Mouse (Mus musculus) urinary bladder, postnatal 14 days (tissue): ENCODE data around the gene Fam13a.

ENCODE experiments used
- DNase-seq: peaks from one replicate; pipeline ENCODE4 v3.0.0; 2021; ENCODE audit warnings: low spot score

The Fam13a gene

GRCm38 (mm10) chr6:58933189-58933913 lies 91.0 kb downstream of the Fam13a start:
- DNase-seq, result no peak

- no peak for DNase-seq
These were observed 91.7 kb downstream of the Fam13a start for GRCm38 (mm10) chr6:58932515-58933188.

DNA sequence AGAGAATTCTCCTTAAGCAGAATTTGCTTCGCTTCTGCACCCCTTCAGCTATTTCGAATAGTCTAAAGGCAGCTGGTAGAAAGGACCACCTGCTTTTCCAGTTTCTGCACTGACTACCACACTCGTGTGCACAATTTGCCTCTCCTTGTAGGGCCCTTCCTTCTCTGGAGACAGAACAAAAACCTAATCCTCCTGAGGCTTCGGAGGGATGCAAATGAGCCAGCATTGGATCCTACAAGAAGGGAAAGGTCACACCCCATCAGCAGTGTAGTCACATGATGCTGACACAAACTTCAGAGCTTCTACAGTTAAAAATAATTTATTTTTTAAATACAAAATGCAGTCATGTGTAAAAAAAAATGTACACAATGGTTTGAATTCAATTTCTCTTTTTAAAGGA lies 93.2 kb downstream of the Fam13a start:
- no peak for DNase-seq

DNA sequence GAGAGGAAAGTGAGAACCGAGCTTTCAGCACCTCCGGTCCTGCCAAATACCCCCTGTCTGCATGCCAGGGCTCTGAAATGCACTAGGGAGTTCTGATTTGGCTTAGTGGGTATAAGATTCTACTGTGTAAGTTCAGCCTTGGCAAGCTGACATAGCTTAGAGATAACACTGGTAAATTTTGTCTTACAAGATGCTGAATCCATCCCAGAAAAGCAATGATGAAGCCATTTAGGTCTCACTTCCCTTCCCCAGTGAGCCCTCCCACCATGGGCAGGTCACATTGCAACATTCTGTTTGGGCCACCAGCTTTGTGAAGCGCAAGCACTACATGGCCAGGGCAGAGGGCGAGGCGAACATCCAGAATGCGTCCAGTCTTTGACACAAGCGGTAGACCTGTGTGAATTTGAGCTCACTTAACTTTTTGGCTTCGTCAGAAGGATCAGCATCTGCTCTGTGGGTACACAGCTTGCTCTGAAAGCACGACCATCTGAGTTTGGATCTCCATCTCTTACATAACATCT lies 94.4 kb downstream of the Fam13a start:
- DNase-seq, result no peak

- no peak for DNase-seq
These were observed 96.5 kb downstream of the Fam13a start for GRCm38 (mm10) chr6:58927881-58928280.

DNA sequence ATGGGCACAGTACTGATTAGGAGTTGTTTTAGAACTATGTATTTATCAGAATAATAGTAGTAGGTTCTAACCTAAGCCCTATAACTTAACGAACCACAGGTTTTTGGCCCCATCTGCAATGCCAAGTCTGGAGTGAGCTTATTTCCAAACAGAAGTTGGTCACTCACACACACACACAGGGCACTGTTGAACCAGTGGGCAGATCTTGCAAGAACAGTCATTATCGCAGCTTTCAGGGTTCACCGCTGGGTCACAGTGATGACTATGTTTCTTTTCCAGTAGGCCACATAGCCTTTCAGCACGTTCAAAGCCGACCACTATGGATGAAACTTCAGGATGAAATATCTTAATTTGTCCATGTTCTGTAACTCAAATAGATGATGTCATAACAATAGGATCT lies 101.8 kb downstream of the Fam13a start:
- DNase-seq, result no peak

- peak; percentile 12 for DNase-seq
These were observed 102.7 kb downstream of the Fam13a start for GRCm38 (mm10) chr6:58921623-58922022.

DNA sequence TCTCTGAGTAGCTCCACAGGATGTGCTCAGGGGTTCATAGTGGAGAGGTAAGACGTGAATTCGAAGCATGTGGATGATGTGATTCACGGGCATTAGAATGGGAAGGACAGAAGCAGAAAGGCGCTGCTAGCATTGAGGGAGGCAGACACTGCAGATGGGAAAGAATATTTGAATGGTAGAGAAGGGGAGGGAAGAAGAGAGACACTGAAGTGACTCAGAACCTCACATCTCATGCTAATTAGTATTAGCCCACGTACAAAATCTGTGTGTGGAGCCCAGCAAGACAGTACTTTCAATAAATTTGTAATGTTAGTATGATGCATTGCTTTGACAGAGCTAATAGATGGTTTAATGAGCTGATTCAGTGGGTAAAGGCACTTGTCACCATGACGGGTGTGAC lies 103.6 kb downstream of the Fam13a start:
- DNase-seq, result no peak

GRCm38 (mm10) chr6:58916498-58916897 lies 107.9 kb downstream of the Fam13a start:
- DNase-seq, result no peak

GRCm38 (mm10) chr6:58913971-58914370 lies 110.4 kb downstream of the Fam13a start:
- no peak for DNase-seq

- no peak for DNase-seq
These were observed 110.8 kb downstream of the Fam13a start for GRCm38 (mm10) chr6:58913551-58913950.

DNA sequence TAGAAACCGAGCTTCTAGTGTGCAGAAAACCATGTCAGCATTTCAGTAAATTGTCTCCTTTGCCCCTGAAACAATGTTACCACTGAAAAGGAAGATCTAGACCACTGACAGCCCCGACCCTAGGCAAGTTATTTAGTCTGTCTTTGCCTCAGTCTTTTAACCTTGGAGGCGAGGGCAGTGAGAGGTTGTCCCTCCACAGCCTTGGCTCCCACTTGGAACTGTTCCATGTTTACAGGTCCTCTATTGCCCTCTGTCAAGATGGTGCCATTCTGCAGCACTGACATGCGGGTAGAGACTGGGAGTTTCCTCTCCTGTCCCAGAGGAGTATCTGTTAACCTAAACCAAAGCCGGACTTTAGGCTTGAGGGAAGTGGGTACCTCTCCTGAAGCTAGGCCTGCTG lies 111.5 kb downstream of the Fam13a start:
- no peak for DNase-seq

- DNase-seq, result no peak
These were observed 116.6 kb downstream of the Fam13a start for GRCm38 (mm10) chr6:58907791-58908190.

DNA sequence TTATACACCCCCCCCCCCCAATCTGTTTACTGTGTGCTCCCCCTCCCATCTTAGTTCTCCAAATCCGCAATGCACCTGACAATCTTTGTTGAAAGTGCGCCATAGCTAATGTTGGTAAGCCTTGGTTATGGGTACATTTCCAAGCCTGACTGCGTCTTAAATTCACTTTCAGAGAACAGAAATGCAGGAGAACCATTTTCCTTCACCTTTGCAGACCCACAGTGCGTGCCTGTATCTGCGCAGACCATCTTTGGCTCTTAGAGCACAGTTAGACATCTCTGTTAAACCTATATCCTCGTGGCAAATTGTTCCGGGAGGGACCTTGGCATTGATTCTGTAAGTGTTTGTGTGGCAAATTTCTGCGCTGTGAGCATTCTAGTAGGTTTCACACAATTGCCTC lies 117.0 kb downstream of the Fam13a start:
- no peak for DNase-seq

GRCm38 (mm10) chr6:58906852-58907261 lies 117.5 kb downstream of the Fam13a start, which contains the start of gene Nap1l5:
Gene Nap1l5, minus strand, starts transcription at chr6:58907076.
- DNase-seq, result no peak

GRCm38 (mm10) chr6:58904551-58904950 lies 119.8 kb downstream of the Fam13a start:
- no peak for DNase-seq

GRCm38 (mm10) chr6:58903171-58903570 lies 121.2 kb downstream of the Fam13a start:
- no peak for DNase-seq

DNA sequence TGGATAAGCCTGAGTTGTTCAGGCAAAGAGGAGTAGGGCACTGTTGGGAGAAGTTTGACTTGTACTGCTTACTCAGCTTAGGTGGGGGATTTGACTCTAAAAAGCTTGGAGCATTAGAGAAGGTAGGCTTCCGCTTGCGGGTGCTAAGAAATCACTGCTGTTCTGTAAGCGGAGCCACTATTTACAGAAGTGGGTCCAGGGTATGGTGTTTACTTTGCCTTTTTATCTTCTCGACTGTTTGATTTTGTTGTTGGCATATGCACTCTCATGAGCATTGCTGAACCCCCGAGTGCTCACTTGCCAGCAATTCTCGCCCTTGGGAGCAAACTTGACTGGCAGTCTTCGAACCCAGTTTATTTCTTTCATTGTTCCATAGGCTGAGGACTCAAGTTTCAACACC lies 123.8 kb downstream of the Fam13a start:
- DNase-seq, result no peak

DNA sequence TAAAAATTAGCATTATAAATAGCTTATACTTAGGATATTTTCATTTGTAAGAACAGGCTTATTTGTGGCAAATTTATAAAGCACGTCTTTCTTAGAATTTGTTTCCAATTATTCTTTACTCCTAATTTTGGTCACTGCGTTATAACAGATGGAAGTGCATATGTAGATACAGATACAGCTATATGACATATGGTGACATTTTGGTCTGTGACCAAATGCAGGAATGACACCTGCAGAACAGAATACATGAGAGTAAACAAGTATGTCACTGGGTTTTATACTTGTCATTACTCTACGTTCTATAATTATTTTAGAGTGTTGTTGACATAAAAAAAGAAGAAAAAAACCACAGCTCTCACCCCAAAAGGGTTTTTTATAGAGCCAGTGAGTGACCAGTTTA lies 125.3 kb downstream of the Fam13a start:
- no peak for DNase-seq

GRCm38 (mm10) chr6:58896648-58897047 lies 127.7 kb downstream of the Fam13a start:
- no peak for DNase-seq

GRCm38 (mm10) chr6:58894994-58895393 lies 129.4 kb downstream of the Fam13a start:
- no peak for DNase-seq

GRCm38 (mm10) chr6:58893307-58893706 lies 131.0 kb downstream of the Fam13a start:
- DNase-seq, result no peak

- no peak for DNase-seq
These were observed 134.4 kb downstream of the Fam13a start for GRCm38 (mm10) chr6:58889917-58890316.
